Mouse (Mus musculus): ENCODE results near the gene Dffa.
"Not testable (repeated sequence)": the region's sequence is repeated elsewhere in the genome, so short reads cannot be mapped to it uniquely, and the experiment has no call there.

Gene Dffa

DNA sequence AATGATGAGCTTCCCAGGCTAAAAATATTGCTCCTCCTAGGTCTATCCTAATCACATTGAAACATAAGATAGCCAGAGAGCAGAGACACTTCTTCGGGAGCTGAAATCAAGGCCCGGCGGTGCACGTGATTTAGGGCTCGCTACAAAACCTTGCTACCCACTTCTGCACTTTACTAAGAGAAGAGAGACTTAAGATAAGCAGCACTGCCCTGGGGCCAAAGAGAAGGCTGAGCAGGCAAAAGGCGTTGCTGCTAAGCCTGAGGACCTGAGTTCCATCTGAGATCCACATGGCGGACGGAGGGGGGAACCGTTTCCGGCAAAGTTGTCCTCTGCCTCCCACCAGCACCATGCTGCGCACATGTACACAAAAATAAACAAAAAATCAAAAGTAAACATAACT is 5.4 kb upstream of the Dffa start:
- no peak for DNase-seq (ENCODE audit: low spot score)

- DNase-seq (ENCODE audit: low spot score): peak; percentile 92
Measured at GRCm38 (mm10) chr4:149099369-149100017, 4.5 kb upstream of the Dffa start, which contains the start of gene Pex14. Pex14 (minus strand) TSS chr4:149099876.

DNA sequence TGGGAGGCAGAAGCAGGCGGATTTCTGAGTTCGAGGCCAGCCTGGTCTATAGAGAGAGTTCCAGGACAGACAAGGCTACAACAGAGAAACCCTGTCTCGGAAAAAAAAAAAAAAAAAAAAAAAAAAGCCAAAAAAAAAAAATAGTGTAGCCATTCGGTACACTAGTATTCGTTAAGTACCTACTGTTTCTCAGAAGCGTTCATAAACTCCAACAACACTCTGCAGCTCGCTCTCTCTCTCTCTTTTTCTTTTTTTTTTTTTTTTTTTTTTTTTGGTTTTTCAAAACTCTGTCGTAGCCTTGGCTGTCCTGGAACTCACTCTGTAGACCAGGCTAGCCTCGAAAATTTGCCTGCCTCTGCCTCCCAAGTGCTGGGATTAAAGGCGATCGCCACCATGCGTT is 3.5 kb upstream of the Dffa start:
- DNase-seq (ENCODE audit: low spot score): not testable (repeated sequence)

DNA sequence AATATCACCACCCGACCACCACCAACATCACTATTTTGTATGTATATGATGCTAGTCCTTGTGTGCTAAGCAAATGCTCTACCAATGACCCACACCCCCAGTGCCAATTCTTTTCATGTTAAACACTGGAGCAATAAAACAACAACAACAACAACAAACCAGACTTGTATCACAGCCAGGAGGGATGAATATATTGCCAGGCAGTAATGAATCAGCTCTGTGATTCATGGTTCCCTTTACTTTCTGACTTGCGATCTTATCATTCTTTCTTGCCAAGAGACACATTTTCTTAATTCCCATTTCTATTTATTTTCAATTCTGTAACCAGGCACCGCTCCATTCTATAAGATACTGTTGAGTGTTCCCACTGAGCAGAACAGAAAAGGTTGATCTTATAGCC is 2.5 kb upstream of the Dffa start:
- no peak for DNase-seq (ENCODE audit: low spot score)

- DNase-seq (ENCODE audit: low spot score): not testable (repeated sequence)
Measured at GRCm38 (mm10) chr4:149119978-149120562, 16.1 kb downstream of the Dffa start.

DNA sequence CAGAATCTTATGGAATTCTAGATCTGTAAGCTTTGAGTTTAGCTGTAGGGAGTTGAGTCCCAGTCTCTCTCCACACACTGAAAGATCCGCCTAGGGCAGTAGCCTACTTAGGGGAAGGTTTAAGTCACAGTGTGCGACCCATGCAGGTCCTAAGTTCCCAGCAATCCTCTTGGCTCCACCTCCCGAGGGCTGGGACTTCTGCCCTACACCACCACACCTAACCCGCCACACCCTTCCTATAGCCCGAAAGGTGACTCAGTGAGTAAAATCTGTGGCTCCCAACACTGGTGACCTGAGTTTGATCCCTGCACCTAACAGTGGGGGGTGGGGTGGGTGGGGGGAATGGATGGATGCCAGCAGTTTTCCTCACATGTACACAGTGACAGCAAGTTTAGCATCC is 19.5 kb downstream of the Dffa start:
- DNase-seq (ENCODE audit: low spot score): no peak

- DNase-seq (ENCODE audit: low spot score): no peak
Measured at GRCm38 (mm10) chr4:149125341-149126114, 21.6 kb downstream of the Dffa start.

- no peak for DNase-seq (ENCODE audit: low spot score)
Measured at GRCm38 (mm10) chr4:149126115-149126509, 22.2 kb downstream of the Dffa start.

GRCm38 (mm10) chr4:149126663-149127062 is 22.7 kb downstream of the Dffa start, which contains the start of gene Cort:
Cort (minus strand) TSS chr4:149126763.
- DNase-seq (ENCODE audit: low spot score): no peak

DNA sequence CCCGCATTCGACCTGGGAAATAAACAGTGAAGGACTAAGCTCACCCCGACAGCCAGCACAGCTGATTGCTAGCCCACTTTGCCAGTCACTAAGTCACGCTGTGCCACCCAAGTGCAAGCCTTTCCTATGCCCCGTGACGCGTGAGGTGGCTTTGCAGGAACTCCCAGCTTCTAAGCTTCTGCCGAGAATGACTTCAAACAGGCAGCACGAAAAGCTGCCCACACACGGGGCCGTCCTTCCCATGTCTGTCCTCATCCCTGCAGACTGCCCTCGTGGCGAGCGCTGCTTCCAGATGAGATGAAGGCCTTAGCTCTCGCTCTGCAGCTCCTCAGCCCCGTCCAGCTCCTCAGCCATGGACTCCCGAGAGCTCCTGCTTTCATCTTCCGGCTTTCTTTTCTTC is 24.5 kb downstream of the Dffa start:
- no peak for DNase-seq (ENCODE audit: low spot score)

- DNase-seq (ENCODE audit: low spot score): no peak
Measured at GRCm38 (mm10) chr4:149131021-149131752, 27.2 kb downstream of the Dffa start.

DNA sequence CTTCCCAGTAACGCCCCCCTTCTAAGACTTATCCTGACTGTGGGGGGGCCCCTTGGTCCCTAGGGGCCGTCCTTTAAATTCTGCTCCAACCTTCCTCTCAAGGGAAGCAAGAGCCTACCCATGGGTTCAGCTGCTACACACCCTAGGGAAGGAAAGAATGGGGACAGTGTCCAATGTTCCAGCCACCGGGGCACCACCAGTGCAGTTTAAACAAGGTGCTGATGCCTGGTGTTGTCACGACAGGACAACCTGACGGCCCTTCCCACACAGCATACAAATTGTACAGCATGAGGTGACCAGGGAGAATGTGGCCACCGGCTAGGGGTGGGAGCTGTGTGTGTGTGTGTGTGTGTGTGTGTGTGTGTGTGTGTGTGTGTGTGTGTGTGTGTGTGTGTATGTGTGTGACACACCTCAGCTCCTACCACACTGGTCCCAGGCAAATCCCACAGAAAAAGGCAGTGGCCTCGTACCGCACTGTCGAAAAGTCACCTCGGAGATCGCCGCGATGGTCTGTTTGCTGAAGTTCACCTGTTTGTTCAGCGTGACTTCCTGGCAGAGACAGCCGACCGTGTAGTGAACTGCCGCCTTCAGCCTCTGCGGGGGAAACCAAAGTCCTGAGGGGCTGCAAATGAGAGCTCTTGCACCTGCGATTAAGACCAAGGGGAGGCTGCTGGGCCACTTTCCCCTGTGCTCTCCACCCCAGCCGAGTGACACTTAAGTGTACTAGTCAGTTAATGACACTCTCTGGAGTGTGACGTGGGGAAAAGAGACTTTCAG is 28.0 kb downstream of the Dffa start:
- peak; percentile 17 for DNase-seq (ENCODE audit: low spot score)

- DNase-seq (ENCODE audit: low spot score): no peak
Measured at GRCm38 (mm10) chr4:149133395-149133794, 29.4 kb downstream of the Dffa start.

- no peak for DNase-seq (ENCODE audit: low spot score)
Measured at GRCm38 (mm10) chr4:149136116-149136850, 32.3 kb downstream of the Dffa start.

GRCm38 (mm10) chr4:149136982-149137770 is 33.2 kb downstream of the Dffa start, which contains the start of gene Cenps:
Cenps (minus strand) TSS chr4:149137629.
- peak; percentile 83 for DNase-seq (ENCODE audit: low spot score)

GRCm38 (mm10) chr4:149138515-149138914 is 34.6 kb downstream of the Dffa start:
- no peak for DNase-seq (ENCODE audit: low spot score)

DNA sequence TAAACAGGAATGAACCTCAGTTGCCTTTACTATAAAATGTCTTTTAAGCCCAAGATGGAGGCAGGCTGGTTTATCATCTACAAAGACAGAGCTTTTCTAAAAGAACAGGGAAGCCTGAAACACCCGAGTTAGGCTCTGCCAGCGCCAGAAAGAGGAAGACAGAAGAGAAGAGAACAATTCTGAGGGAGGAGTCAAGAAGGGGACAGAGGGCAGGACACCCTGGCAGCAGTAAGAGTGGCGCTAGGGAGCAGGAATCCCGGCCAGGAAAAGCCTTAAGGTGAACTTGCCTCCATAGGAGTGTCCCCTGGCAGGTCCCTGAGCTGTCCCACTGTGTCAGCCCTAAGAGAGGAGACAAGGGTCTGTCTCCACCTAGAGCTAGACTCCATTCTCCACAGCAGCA is 39.6 kb downstream of the Dffa start:
- no peak for DNase-seq (ENCODE audit: low spot score)

GRCm38 (mm10) chr4:149144459-149144858 is 40.5 kb downstream of the Dffa start:
- DNase-seq (ENCODE audit: low spot score): peak; percentile 86

GRCm38 (mm10) chr4:149145151-149145550 is 41.2 kb downstream of the Dffa start:
- DNase-seq (ENCODE audit: low spot score): no peak

- DNase-seq (ENCODE audit: low spot score): no peak
Measured at GRCm38 (mm10) chr4:149147528-149147927, 43.6 kb downstream of the Dffa start.
